Mouse (Mus musculus) left cerebral cortex, postnatal 14 days (tissue): ENCODE measurements around the gene Mxi1. TPM values are rescaled to one million over a fixed set of nuclear protein-coding genes. Genes with fewer than 3 reads are reported as not detected.
"Not testable (repeated sequence)": the region's sequence is repeated elsewhere in the genome, so short reads cannot be mapped to it uniquely, and the experiment has no call there.

ENCODE experiments used
- DNase-seq, 2 experiments: peaks; one replicate each; pipeline ENCODE4 v3.0.0; 2021 to 2022; ENCODE audit warnings: low spot score in 2 of 2, mixed read lengths in 1 of 2
- intact Hi-C: fragments of 180-260 bp; cut with DNase I; formaldehyde crosslinking; loops from one replicate; pipeline ENCODE4 v1.15.1; 2025
- total RNA-seq, 2 experiments: library from RNA; stranded (reverse); gene quantifications; 2 replicates each; pipeline ENCODE4 v1.2.3; 2021

Mxi1 gene
- total RNA-seq, 2 experiments from 2014 or later: 80.7 to 83.7 TPM

DNA sequence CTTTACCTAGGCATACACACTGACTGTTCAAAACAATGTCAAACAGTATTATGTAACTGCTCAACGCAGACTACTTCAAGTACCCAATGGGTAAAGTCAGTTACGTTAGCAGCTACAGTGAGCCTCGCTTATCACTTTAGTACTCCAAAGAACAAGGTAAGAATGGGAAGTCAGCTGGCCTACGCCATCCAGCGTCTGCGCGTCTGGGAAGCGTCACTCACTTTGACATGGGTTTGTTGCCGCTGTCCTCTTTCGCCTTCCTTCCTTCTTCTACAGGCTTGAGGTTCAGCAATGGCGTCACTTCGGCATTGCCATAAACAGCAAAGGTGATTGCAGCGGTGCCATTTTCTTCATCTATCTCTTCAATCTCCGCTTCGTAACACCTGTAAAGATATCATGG lies 73.0 kb downstream of the Mxi1 start:
- intact Hi-C loops: no loop called here
- DNase-seq: no peak

DNA sequence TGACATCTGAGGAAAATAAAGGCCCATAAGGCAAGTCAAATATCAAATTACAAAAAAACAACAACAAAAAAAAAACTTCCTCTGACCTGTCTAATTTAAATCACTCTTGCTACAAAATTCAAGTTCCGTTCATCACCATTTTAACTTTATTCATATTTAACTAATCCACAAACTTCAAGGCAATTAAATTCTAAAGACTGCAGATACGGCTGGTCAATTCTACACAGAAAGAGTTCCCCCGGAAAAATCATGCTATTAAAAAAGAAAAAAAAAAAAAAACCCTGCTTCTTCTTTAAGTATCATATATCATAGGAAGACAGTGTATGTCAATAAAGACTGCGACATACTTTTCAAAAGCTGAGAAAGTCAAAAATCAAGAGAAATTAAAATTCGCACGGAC lies 79.1 kb downstream of the Mxi1 start:
- intact Hi-C loops: no loop called here

DNA sequence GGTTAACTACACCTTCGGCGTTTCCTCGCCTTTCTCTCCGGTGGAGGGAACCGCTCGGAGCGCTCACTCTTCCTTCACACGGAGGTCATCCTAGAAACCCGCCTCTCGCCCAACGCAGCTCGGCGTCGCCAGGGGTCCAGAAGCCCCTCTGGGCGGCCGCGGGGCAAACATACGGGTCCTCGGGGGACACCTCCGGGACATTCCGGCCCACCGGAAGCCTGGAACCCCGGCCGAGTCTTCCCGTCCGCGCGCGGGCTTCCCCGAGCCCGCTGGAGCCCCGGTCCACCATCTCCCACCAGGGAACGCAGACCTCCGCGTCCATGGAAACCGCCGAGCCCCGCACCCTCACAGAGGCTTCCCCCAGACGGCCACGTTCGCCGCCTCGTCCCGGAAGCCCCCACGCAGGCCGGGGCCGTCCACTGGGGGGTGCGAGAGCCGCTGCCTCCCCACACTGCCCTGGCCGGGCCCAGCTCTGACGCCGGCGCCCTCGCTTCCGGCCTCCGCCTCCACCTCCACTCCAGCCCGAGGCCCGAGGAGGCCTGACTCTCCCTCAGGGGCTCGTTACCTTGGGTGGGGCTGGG lies 79.6 kb downstream of the Mxi1 start:
- peak in 1 of 2 experiments; percentile 20 for DNase-seq
- intact Hi-C loops: no loop called here

More for the DNA sequence above, 79.1 kb downstream of the Mxi1 start:
- no peak for DNase-seq

DNA sequence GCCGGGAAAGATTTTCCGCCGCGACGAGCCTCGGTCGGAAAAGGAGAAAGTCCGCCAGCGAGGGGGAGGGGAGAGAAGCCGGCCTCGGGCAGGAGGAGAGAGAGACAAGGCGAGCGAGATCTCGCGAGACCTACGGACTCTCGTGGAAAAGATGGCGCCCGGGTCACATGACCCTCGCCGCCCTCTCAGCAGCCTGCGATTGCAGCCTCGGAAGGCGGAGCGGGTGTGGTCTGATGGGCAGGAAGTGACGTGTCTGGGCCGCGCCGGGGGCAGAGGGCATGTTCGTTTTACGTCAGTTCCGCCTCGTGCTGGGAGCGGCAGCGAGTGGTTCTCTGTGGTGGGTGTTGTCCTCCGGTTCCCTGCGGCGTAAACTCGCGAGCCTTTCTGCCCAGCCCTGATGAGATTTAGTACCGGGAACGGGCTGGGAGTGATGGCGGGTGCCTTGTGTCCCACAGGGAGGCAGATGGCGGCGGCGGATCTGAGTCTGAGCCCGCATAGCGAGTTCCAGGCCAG lies 80.2 kb downstream of the Mxi1 start, which contains the start of gene Smndc1:
TSS of gene Smndc1 (minus strand) at position 84 of the 513 bp plus-strand sequence.
- peak; percentile 100 for DNase-seq
- intact Hi-C loops: no loop called here

DNA sequence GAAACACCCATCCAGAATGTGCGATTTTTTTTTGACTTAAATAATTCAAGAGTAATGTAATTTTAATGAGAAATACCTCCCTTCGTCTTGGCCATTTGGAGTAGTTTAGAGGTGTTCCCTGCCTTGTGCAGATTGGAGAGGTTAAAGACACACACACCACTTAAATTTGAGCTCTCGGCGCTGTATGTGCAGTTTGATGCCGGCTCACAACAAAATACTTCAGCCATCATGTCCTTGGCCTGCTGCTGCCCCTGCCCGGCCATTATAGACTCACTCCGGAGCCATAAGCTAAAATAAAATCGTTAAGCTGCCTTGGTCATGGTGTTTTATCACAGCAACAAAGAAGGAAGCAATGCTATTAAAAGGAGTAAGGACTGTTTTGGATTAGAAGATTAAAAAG lies 81.1 kb downstream of the Mxi1 start:
- intact Hi-C loops: no loop called here
- no peak for DNase-seq

DNA sequence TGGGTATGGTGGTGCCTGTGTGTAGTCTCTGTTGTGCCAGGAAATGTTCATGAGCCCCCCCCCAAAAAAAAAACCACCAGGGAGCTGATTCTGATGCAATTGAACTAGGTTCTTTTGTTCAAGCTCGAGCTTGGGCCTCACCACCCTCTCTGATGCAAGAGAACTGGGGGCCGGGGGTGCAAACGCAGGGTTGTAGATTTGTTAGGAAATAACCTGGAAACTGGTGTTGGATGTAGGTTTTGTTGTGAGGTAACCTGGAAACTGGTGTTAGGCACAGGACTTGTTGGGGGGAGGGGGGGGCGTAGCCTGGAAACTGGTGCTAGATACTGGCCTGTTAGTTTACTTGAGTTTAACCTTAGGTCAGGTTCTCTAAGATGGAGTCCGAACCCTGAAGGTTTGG lies 81.5 kb downstream of the Mxi1 start:
- DNase-seq: no peak
- intact Hi-C loops: no loop called here

DNA sequence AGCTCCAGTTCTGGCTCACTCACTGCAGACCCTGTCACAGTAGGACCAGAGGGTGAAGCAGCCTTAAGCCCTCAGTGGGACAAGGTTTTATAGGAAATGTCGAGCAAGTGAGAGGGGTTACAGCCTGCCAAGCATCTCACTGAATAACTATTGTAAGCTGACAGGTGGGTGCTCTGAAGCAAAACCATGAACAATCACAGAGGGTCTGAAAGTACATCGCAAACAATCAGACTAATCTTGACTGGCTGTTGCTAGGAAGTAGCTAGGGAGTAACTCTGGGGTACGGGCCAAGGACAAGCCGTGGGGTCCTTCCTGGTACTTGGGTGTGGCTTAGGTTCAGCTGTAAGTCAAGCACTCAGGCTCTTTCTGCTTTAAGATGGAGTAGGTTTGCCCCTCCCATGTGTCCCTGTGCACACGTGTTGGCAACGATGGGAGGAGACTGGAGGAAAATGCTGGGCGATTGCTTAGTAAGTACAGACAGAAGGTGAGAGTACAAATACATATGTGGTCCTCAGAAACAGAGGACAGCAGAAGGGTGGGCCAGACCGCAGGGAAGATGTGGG lies 82.5 kb downstream of the Mxi1 start:
- intact Hi-C loops: no loop called here
- no peak for DNase-seq

DNA sequence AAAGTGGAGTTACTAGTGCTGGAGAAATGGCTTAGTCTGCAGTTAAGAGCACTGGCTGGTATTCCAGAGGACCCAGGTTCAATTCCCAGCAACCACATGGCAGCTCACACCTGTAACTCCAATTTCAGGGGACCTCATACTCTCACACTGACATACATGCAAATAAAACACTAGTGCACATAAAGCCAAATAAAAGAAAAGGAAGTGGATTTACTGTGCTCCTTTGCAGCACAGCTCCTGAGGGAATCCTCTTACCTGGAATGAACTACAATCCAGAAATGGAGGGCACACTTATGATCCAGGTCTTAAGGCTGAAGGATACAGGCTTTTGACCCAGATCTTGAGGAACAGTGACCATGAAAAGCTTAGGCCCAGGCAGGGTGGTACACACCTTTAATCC lies 83.3 kb downstream of the Mxi1 start:
- intact Hi-C loops: loop anchor here (1.0 kb wide), 1 partner anchor 186 kb away; no protein-coding TSS in a partner anchor
- no peak for DNase-seq

DNA sequence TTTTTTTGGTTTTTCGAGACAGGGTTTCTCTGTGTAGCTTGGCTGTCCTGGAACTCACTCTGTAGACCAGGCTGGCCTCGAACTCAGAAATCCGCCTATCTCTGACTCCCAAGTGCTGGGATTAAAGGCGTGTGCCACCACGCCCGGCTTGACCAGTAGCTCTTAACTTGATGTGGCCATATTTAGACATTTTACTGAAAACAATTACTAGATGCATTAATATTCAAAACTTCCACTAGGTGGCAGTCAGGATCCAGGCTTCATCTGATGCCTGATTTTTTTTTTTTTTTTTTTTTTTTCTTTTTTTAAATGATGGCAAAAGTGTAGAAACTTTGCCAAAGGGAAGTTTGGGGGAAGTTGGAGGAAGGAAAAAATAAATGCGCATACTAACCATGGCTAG lies 84.2 kb downstream of the Mxi1 start:
- DNase-seq: peak; percentile 50 to 83
- intact Hi-C loops: loop anchor here (1.0 kb wide), 1 partner anchor 185 kb away; no protein-coding TSS in a partner anchor

DNA sequence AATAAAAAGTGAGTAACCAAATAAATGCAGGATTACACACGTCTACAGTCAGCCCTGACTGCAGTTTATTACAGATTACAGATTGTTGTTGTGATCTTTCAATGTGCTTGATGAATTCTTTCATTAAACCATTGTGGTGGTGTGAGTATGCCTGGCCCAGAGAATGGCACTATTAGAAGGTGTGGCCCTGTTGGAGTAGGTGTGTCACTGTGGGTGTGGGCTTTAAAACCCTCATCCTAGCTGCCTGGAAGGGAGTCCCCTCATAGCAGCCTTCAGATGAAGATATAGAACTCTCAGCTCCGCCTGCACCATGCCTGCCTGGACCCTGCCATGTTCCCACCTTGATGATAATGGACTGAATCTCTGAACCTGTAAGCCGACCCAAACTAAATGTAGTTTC lies 84.6 kb downstream of the Mxi1 start:
- intact Hi-C loops: loop anchor here (1.0 kb wide), 1 partner anchor 184 kb away; no protein-coding TSS in a partner anchor

DNA sequence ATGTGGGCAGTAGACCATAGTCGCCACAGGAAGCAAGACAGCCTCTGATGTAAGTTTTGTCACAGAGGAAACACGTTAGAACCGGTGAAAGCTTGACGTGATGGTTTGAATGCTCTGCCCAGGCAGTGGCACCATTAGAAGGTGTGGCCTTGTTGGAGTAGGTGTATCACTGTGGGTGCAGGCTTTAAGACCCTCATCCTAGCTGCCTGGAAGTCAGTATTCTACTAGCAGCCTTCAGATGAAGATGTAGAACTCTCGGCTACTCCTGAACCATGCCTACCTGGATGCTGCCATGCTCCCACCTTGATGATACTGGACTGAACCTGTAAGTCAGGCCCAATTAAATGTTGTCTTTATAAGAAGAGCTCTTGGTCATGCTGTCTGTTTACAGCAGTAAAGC lies 85.5 kb downstream of the Mxi1 start:
- intact Hi-C loops, DNase-seq: not testable (repeated sequence)

More for the DNA sequence above, 84.6 kb downstream of the Mxi1 start:
- not testable (repeated sequence) for DNase-seq

DNA sequence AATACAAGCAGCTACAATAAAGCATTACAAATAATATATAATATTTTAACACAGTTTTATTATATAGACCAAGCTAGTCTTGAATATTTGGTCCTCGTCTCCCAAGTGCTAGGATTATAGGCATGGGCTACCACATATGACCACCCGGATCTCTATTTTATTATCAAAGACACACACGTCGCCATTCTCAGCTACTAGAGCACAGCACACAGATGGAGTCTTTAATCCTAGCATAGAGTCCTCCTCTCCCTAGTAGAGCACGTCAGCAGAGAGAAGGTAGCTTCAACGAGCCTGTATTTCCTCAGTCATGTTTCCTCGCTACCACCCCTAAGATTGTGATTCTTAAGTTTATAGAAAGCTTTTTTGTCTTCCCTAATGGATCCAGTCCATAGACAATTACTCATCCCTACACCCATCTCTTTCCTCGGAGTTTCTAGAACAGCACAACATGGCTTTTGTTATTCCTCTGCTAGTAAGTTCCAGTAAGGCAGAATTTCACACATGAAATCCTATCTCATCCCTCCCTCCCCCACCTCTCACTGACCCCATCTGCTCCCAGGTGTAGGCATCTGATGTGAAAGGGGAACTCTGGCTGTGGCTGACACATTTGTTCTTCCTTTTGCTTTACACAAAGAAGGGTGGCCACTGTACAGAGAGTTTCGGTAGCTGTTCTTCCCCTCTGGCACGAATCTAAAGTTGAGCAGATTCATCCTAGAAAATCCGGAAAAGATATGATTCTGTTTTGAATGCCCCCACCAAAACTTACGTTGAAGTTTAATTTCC lies 87.3 kb downstream of the Mxi1 start:
- no peak for DNase-seq
- intact Hi-C loops: no loop called here

DNA sequence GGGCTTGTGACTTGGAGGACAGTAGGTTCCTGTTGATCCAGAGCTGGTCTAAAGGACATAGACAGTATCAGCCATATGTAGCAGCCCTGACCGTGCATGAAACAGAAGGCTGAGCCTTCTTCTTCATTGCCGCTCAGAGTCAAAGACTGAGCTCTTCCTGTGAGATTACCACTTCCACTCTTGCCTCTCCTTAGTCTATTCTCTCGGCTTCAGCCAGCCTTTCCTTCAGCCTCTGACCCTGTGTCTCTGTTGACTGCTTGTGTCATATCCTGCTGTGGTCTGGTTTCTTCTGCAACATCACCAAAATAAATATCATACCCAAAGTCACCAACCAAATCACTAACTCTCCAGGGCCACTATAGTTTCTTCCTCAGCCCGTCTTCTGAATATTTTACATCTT lies 88.9 kb downstream of the Mxi1 start:
- DNase-seq: no peak
- intact Hi-C loops: no loop called here

DNA sequence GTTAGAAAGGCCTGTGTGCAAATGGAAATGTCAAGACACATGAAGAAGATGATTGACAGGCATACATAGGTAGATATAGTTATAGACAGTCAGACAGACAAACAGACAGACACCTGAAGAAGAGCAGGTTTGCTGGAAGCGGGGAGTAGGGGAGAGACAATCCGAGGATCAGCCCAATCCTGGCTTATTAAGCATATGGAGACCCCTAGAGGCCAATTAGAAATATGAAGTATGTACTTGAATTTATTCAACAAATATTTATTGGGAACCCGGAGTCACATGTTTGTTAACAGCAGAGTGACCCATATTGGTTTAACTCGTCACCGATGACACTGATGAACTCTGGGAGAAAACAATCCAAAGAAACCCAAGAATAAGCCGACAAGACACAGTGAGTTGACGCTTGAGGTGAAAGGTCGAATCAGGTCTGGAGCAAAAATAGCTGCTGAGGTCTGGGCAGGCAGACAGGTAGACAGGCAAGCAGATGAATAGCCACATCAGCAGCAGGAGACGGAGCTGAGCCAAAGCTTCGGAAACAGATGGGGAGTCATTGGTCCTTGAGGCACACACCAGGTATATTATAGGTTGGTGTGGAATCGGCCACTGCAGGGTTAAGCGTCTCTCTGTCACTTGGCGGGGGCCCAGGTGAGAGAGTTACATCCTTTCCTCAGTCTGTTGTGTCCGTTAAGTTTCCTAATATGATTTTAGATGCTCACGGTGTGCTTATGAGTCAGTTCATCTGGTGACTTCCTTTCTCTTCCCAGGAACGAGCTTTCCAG lies 90.2 kb downstream of the Mxi1 start:
- intact Hi-C loops: no loop called here
- DNase-seq: no peak

DNA sequence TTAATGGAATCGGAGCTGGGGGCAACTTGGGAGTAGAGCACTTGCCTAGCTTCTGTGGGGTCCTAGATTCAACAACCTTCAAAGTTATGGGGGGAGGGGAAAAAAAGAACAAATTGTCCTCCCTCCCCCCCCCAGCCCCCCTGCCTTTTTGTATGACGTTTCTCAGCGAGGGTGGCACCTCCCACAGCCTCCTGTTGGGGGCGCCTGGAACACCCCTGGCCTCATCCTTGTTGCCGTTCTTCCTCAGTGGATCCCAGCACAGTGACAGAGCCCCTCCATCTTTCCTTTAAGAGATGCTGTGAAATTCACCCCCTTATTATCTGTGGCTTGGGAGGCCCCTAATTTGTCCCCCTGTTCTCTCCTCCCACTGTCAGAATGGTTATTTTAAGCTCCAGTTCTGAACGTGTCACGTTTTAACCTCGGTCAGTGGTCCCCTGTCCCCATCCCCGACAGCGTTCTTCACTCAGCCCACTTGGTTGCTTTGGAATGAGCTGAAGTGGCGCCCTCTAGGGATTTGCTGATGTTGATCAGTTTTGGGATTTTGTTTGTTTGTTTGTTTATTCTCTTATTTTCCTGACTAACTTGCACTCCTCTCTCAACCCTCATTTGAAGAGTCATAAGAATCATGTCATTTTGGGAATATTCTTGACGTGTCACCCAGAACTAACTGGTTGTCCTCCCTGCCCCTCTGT lies 92.6 kb downstream of the Mxi1 start:
- no peak for DNase-seq
- intact Hi-C loops: no loop called here

DNA sequence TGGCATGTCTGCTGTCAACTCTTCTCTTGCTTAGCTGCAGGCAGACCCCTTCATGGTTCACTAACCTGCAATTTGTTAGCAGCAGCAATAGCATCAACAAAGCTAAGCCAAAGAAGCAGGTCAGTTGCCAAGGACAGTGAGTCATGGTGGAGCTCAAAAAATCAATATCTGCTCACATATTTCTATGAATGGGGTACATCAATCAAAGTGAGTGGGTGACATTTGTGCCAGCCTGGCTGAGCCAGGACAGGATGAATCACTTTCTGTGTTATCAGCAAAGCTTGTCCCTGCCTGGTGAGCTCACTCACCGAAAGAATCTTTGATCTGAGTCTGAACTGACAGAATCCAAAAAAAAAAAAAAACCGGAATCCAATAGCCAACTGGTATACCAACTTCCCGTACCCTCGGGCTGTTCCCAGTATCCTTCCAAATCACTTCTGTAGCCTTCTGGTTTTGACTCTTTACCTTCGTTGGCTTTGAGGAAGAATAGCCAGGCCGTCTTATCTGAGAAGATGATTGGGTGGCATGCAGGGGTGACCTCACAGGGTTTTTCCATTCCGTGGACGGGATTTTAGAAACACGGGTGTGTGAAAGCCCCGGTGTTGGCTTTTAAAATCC lies 94.0 kb downstream of the Mxi1 start:
- DNase-seq: no peak
- intact Hi-C loops: no loop called here

DNA sequence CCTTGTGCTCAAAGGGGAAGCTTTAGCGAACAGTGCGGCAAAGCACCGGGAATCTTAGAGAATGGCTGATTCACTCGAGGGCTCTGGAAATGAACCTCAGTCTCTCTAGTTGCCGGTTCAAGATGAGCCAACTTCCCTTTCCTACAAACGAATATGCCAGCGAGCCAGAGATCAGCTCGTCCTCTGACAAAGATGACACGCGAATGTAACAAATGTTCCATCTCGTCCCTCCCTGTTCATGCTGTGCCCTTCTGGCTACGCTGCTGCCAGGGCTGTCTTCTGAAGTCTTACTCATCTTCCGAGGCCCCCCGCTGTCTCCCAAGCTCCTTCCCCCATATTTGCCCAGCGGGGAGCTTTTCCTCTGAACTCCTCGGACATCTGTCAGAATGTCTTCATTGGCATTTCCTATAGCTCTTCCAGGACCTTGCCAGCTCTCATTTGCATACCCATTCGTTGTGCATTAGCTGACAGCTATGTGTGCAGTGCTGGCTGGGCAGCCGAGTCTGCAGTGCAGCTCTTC lies 94.6 kb downstream of the Mxi1 start:
- no peak for DNase-seq
- intact Hi-C loops: no loop called here

DNA sequence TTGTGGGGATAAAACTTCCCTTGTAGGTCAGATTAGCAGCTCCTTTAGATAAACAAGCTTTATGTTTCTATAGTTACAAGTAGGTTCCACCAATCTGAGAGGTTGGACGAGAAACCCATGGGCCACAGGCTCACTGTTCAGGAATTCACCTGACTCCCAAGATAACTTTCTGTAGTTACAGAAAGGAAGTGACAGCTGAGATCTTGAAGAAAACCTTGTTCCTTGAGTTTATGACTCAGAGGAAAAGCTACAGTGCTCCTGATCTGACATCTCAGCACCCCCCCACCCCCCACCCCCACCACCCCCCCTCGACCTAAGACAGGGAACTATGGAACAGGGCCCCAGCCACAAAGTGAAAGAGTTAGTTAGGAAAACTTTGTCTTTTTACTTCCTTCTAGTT lies 95.5 kb downstream of the Mxi1 start:
- intact Hi-C loops: no loop called here
- no peak for DNase-seq

DNA sequence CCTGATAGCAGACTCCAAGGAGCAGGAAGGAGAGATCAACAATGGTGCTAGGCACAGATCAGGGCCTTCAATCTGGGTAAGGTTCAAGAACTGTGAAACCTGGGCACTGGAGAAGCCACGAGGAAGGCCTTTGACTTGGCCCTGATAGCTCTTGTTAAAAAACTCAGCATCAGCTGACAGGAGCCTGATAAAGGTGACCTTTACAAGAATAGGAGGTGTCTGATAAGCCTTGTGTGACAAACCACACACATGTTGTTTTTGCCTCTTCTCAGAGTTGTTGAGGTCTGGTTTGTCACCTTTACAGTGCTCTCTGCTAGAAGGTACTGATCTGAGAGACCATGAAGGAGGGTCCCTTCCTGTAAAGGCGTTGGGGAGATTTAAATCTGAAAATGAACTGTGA lies 97.0 kb downstream of the Mxi1 start:
- intact Hi-C loops: no loop called here
- DNase-seq: no peak
